Mouse (Mus musculus) layer of hippocampus, postnatal 10 days (tissue): ENCODE measurements at regions not wholly inside any gene's neighbourhood (a gene's known extent, or its start where the extent isn't known, plus 50 kb on each side); places are given as distances from the start of the nearest gene placed in this dataset.

ENCODE experiments used
- DNase-seq, 2 experiments: peaks; one replicate each; pipeline ENCODE4 v3.0.0; 2021; ENCODE audit warnings: low spot score in 2 of 2

GRCm38 (mm10) chr6:94816161-94816560 is 116.2 kb upstream of the Lrig1 start:
- DNase-seq = no peak

GRCm38 (mm10) chr6:94814711-94815110 is 114.8 kb upstream of the Lrig1 start:
- DNase-seq = no peak

- no peak for DNase-seq
Observed at GRCm38 (mm10) chr6:94813481-94814148, 113.7 kb upstream of the Lrig1 start.

GRCm38 (mm10) chr6:94811846-94812245 is 111.9 kb upstream of the Lrig1 start:
- DNase-seq = no peak

- no peak for DNase-seq
Observed at GRCm38 (mm10) chr6:94807216-94807615, 107.3 kb upstream of the Lrig1 start.

GRCm38 (mm10) chr6:94806481-94807160 is 106.7 kb upstream of the Lrig1 start:
- no peak for DNase-seq

- DNase-seq = no peak
Observed at GRCm38 (mm10) chr6:94805685-94806084, 105.7 kb upstream of the Lrig1 start.

GRCm38 (mm10) chr6:94804284-94804815 is 104.4 kb upstream of the Lrig1 start:
- DNase-seq = no peak

GRCm38 (mm10) chr6:94801039-94801438 is 101.1 kb upstream of the Lrig1 start:
- DNase-seq = no peak

- no peak for DNase-seq
Observed at GRCm38 (mm10) chr6:94798545-94799211, 98.7 kb upstream of the Lrig1 start.

GRCm38 (mm10) chr6:94795442-94795841 is 95.5 kb upstream of the Lrig1 start:
- DNase-seq = no peak

- DNase-seq = no peak
Observed at GRCm38 (mm10) chr6:94793555-94793954, 93.6 kb upstream of the Lrig1 start.

- DNase-seq = no peak
Observed at GRCm38 (mm10) chr6:94792312-94792711, 92.4 kb upstream of the Lrig1 start.

- peak; percentile 55 to 59 for DNase-seq
Observed at GRCm38 (mm10) chr6:94789308-94789763, 89.4 kb upstream of the Lrig1 start.

- DNase-seq = no peak
Observed at GRCm38 (mm10) chr6:94783471-94783870, 83.5 kb upstream of the Lrig1 start.

GRCm38 (mm10) chr6:94780621-94781020 is 80.7 kb upstream of the Lrig1 start:
- no peak for DNase-seq

- DNase-seq = no peak
Observed at GRCm38 (mm10) chr6:94779854-94780253, 79.9 kb upstream of the Lrig1 start.

- DNase-seq = no peak
Observed at GRCm38 (mm10) chr6:94779213-94779612, 79.3 kb upstream of the Lrig1 start.

- no peak for DNase-seq
Observed at GRCm38 (mm10) chr6:94778797-94779196, 78.8 kb upstream of the Lrig1 start.

- DNase-seq = no peak
Observed at GRCm38 (mm10) chr6:94776585-94776984, 76.6 kb upstream of the Lrig1 start.

- DNase-seq = no peak
Observed at GRCm38 (mm10) chr6:94774871-94775270, 74.9 kb upstream of the Lrig1 start.
